Mouse (Mus musculus) myocyte (in vitro differentiated cells): ENCODE results near the gene Frem1.

ENCODE experiments used
- E2F4 ChIP-seq: IDR thresholded peaks from one replicate; pipeline ENCODE4 v1.6.1; 2011; ENCODE audit warnings: mild to moderate bottlenecking, control low read depth, moderate library complexity; ENCODE audit not compliant: insufficient read depth
- MAX ChIP-seq: IDR thresholded peaks from one replicate; pipeline ENCODE4 v1.6.1; 2011; ENCODE audit warnings: low read depth, mild to moderate bottlenecking, control low read depth
- POLR2A ChIP-seq: IDR thresholded peaks from one replicate; pipeline ENCODE4 v1.6.1; 2011; ENCODE audit warnings: low read depth, mild to moderate bottlenecking, control low read depth, moderate library complexity; ENCODE audit not compliant: insufficient read length
- POLR2AphosphoS2 ChIP-seq: IDR thresholded peaks from one replicate; pipeline ENCODE4 v1.6.1; 2011; ENCODE audit warnings: low read depth, control low read depth; ENCODE audit not compliant: insufficient read length
- TCF12 ChIP-seq: IDR thresholded peaks from one replicate; pipeline ENCODE4 v1.6.1; 2011; ENCODE audit warnings: mild to moderate bottlenecking, control low read depth; ENCODE audit not compliant: poor library complexity, insufficient read depth, severe bottlenecking
- USF1 ChIP-seq: IDR thresholded peaks from one replicate; pipeline ENCODE4 v1.6.1; 2011; ENCODE audit warnings: low read depth, mild to moderate bottlenecking, control low read depth, moderate library complexity

GRCm38 (mm10) chr4:83061564-83061963, 9.4 kb upstream of the Frem1 start:
- TF ChIP-seq POLR2A (no peak), TCF12 (peak; percentile 50), POLR2AphosphoS2 (no peak), E2F4 (no peak), USF1 (no peak), MAX (no peak)
